Mouse (Mus musculus) MN1 (cell line): ENCODE measurements around the gene Cd320.
A peak's percentile ranks its signal among the peaks of the same experiment; 100 is the strongest.
"Not testable (repeated sequence)": the region's sequence is repeated elsewhere in the genome, so short reads cannot be mapped to it uniquely, and the experiment has no call there.

Source experiments
- DNase-seq: peaks from one replicate; pipeline ENCODE4 v3.0.0-alpha.2; 2016; ENCODE audit warnings: low spot score

Gene Cd320

DNA sequence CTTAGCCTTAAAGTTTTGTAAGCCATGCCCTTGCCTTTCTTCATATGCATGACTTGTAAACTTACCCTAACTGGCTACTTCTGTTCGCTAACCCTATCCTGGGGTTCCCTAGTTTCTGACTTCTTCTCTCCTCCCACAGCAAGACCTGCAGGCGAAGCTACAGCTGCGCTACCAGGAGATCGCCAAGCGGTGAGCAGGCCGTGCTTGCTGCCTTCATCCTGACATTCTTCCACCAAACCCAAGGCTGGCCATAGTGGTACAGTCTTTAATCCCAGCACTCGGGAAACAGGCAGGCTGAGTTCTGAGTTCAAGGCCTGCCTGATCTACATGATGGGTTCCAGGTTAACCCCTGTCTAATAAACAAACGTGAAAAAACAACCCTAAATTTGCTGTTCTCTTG, 17.4 kb upstream of the Cd320 start:
- no peak for DNase-seq

DNA sequence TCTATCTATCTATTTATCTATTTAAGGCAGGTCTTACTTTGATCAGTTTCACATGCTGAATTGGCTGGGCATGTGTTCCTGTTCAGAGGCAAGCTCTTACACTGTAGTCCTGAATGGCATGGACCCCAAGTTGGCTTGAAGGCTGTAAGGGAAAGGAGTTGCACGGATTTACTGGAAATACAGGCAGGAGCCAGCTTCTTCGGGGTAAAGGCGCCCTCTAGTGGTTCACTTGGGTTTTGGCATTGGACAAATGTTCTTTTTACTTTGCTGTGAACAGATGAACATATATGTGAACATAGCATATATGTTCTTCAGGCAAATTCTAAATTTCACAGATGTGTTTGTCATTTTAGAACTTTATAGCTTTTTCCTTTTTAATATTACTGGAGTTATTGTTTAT, 16.0 kb upstream of the Cd320 start:
- peak; percentile 87 for DNase-seq

DNA sequence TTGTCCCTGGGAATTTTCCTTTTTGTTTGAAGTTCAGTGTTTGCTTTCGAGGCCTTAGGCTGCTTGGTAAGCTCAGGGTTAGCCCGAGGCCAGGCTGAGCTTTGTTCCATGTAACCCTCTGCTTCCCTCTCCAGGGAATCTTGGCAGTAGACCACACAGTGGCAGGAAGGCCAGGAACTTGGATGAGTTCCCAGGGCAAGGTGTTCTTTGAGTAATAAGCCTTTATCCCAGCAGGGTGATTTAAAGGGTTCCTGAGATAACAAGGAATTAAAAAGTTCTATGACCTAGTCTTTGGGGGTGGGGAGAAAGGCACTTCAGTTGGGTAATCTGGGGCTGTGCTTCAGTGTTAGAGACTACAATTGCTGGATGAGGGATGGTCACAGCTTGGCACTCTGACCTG, 14.0 kb upstream of the Cd320 start:
- peak; percentile 58 for DNase-seq

DNA sequence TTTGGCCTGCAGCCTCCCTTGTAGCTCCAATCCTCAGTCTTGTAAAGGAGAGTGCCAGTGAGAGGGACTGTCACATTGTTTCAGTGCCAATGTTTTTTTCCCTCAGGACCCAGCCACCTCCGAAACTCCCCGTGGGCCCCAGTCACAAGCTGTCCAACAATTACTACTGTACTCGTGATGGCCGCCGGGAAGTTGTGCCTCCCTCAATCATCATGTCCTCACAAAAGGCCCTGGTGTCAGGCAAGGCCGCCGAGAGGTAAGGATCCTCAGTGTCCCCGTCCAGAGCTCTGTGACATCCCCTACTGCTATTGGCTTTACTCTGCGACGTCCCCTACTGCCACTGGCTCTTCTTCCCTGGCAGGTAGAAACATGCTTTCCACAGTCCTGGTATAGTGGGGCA, 13.3 kb upstream of the Cd320 start:
- DNase-seq = no peak

DNA sequence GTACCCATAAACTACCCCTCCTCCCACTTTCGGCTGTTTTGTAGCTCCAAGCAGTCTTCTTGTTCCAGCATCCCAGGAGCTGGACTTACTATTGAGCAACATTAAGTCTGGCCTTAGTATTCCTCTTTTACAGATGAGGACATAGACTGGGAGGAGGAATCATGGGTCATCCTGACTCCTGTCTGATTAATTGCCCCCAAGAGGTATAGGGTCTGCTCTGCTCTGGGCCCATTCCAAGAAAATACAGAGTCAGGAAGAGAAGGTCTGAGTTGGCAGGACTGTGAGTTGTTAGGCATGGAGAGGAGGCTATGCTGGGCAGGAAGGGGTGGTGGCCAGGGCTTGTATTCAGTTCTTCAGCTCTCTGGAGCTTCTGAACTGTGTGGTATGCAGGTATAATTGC, 1.3 kb downstream of the Cd320 start:
- DNase-seq = peak; percentile 64

DNA sequence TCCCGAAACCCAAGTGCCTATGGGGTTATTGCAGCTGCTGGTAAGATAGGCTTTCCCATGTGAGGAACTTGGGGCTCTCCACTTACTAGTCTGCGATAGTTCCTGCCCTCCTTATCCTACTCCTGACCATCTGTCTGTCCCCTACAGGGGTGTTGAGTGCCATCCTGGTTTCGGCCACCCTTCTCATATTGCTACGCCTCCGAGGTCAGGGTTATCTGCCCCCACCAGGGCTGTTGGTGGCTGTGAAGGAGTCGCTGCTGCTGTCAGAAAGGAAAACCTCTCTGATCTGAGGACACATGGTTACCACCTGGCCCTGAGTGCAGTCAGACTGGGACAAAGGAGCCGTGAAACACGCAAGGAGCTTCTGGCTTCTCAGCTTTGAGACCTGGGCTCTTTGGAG, 5.2 kb downstream of the Cd320 start:
- DNase-seq = no peak

DNA sequence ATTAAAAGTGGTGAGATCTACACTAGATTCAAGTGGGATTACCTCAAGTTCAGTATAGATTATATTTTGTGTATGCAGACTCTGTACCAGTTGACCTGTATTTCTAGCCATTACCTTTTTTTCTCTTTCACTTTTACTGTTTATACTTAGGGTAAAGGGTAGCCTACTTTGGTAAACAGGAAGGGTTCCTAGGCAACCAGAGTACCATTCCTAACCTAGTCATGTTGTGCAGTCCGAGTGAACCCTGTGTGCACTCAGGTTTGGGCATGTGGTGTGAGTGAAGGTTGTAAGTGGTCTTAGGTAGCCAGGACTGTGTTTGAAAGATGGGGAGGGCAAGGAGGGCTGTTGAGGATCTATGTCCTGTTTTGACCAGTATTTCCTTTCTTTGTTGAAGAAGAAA, 8.4 kb downstream of the Cd320 start:
- no peak for DNase-seq

DNA sequence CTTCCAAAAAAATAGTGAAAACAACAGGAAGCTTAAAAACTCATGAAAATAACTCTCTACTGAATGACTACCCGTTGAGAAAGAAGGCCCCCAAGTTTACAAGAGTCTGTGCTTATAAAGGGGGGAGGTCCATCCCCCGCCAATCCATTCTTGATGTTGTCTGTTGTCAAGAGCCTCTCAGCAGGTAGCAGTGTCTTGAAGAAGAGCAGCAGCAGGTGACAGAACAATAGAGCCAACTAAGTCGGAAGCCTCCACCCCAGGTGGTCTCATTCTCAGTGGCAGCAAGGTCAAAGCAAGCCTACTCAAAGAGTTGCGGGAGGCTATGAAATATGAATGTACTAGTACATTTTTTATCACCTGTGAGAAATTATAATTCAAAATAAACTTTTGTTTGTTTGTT, 14.9 kb downstream of the Cd320 start:
- no peak for DNase-seq

DNA sequence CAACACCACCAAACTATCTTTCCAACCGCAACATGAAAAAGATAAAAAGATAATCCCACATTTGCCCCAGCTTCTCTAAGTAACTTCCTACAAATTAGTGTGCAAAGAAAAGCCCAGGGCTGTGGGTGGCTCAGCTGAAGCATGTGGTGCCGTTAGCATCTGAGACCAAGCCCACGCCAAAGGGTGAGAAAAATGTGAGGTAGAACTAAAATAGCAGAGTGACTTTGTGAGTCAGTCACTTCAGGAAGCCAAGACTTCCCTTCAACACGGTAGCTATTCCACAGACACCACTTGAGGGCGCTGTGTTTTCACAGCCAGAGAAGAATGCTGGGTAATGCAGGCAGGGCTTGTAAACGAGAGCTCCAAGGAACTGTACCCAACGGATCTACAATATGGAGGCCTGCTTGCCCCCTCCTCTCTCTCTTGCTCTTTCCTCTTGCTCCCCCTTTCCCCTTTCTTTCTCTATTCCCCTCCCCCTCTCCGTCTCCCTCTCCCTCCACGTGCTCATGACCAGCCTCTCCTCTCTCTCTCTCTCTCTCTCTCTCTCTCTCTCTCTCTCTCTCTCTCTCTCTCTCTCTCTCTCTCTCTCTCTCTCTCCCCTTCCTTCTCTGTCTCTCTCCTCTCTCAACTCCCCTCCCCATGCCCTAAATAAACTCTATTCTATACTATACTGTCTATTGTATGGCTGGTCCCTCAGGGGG, 22.6 kb downstream of the Cd320 start:
- peak; percentile 45 for DNase-seq

DNA sequence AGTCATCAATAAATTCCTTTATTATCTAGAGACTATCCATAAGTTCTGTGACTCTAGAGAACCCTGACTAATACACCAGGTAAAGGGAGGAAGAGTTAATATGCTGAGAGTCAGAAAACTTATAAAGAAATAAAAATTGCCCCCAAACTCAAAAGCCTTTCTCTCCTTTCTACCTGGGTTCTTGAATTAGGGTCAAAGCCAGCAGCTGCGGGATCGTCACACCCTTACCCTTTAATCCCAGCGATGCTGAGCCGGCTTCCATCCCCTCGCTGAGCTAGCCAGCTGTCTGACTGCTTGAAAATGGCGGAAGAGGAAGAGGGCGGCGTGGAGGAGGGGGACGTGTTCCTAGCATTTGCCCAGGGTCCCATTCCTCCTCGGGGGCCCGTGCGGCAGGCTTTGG, 30.6 kb downstream of the Cd320 start, which contains the start of gene Gm7029:
Gene Gm7029, plus strand, starts transcription at position 301 of the 400 bp plus-strand sequence.
- DNase-seq = not testable (repeated sequence)

DNA sequence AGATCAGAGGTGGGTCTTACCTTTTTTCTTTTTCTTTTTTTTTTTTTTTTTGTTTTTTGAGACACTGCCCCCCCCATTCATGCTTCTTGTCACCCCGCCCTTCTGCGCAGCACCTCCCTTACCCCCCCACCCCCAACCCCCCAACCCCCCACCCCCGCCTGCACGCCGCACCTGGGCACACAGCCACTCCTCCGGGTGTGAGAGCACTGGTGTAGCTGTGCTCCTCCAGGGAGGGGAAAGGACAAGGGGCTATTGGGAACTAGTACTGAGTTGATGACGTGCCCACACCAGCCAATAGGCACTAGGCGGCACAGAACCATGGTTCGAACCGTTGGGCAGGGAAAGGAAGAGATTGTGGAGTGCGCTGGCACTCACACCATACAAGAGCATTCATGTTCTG, 31.5 kb downstream of the Cd320 start:
- no peak for DNase-seq

DNA sequence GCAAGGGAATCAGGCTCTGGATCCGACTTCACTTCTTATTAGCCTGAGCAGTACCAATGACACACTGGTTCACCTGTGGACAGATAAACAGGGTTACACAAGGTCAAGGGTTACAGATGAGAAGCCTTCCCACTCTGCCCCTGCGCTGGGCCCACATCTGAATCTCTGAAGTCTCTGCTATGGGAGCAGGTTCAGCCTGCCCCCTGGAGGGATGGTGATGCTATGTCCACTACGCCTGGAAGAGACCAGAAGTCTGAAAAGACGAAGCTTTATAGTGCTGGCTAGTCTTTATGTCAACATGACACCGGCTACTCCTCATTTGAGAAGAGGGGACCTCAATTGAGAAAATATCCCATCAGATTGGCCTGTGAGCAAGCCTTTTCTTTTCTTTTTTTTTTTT, 32.9 kb downstream of the Cd320 start:
- peak; percentile 34 for DNase-seq

DNA sequence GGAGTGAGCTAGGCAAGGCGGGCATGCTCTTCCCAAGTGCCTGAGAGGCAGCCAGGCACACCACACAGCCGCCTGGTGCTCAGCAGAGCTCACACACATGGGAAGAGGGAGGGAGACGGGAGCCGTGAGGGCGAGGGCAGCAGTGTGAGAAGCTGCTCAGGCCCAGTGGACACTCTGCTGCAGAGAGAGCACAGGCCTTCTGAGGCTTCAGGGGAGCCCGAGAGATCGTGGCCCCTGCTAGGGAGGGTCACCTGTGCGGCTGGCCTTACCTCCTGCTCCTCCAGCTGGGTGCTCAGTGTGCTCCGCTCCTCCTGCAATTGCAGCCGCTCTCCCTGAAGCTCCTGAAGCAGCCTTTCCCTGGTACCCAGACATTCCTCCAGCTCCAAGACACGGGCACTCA, 41.4 kb downstream of the Cd320 start:
- DNase-seq = not testable (repeated sequence)

DNA sequence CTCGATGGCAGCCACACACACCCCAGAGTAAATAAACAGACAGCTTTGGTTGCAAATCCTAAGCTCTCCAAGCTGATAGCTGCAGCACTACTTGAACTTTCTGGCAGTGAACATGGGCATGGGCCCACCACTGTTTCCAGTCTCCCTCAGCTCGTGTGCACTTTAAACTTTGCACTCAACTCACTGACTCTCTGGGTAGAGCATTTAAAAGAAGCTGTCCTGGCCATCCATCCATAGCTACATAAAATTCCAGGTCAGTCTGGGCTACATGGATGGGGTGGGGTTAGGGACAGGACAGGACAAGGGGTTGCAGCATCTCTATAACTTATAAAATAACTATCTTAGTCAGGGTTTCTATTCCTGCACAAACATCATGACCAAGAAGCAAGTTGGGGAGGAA, 44.9 kb downstream of the Cd320 start:
- DNase-seq = not testable (repeated sequence)

DNA sequence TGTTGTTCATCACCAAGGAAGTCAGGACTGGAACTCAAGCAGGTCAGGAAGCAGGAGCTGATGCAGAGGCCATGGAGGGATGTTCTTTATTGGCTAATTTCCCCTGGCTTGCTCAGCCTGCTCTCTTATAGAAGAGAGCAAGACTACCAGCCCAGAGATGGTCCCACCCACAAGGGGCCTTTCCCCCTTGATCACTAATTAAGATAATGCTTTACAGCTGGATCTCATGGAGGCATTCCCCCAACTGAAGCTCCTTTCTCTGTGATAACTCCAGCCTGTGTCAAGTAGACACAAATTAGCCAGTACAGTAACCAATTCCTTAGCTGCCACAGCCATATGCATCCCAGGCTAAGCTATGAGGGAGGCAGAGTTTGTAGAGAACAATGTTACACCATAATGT, 45.3 kb downstream of the Cd320 start:
- not testable (repeated sequence) for DNase-seq

DNA sequence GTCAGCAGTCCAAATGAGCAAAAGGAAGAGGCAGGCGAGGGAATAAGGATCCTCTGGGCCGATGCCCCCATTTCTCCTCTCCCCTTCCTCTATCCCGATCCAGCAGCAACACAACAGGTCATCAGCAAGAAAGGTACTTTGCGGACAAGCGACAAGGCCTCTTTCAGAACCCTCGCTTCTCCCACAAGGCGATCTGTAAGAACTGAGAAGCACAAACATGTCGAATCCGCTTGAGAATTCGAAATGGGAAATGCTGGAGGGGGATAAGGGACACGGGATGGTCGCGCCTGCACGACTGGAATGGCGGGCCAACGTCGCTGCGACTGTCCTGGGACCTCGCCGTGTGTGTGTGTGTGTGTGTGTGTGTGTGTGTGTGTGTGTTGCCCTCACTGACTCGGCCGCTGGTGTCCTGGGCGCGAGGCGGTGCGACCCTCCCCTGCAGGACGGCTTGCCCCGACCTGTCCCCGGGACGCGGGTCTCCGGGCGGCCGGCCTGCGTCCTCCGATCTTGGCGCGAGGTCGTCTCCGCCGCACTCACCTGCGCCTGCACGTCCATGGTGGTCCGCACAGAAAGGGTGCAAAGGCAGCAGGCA, 47.1 kb downstream of the Cd320 start:
- DNase-seq = not testable (repeated sequence)

DNA sequence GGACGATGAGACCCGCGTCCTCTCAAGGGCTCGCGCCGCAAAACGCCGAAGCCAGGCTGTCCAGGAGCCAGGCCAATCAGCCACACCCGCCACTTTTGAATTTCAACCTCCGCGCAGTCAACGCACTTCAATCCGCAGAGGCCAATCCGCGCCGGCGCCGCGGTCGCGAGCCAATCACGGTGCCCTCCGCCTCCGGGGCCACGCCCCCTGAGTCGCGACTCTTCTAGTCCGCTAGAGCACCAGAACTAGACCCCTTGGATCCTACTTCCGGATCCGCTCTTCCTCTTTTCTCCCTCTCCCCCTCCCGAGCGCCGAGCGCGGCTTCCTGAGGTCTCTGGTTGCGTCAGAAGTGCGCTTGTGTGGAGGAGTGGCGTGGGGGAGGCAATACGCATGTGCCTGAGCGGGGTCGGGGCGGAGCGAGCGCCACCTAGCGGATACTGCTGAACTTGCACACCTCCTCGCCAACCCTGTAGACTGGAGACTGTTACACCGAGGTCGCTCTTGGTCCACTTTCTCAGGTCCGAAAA, 47.7 kb downstream of the Cd320 start, which contains the start of gene Kifc1:
Gene Kifc1, minus strand, starts transcription at position 129 of the 527 bp plus-strand sequence.
- peak; percentile 100 for DNase-seq

DNA sequence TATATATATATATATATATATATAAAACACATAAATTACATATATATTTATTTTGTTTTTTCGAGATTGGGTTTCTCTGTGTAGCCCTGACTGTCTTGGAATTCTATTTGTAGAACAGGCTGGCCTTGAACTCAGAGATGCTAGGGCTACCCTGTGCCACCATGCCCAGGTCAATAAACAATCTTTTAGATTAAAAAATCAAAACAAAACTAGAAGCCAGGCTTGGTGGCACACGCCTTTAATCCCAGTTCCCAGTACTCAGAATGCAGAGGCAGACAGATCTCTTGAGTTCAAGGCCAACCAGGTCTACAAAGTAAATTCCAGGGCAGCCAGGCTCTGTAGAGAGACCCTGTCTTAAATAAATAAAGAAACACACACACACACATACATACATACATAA, 48.5 kb downstream of the Cd320 start:
- DNase-seq = no peak

DNA sequence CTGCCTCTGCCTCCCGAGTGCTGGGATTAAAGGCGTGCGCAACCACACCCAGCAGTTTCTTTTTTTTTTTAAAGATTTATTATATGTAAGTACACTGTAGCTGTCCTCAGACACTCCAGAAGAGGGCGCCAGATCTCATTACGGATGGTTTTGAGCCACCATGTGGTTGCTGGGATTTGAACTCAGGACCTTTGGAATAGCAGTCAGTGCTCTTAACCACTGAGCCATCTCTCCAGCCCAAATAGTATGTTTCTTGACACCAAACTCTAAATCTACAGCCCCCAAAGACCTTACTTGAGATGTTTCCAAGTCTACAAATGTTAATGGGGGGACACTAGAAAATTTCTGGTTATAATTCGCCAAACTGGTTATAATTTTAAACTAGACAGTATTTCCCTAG, 49.0 kb downstream of the Cd320 start:
- DNase-seq = not testable (repeated sequence)

DNA sequence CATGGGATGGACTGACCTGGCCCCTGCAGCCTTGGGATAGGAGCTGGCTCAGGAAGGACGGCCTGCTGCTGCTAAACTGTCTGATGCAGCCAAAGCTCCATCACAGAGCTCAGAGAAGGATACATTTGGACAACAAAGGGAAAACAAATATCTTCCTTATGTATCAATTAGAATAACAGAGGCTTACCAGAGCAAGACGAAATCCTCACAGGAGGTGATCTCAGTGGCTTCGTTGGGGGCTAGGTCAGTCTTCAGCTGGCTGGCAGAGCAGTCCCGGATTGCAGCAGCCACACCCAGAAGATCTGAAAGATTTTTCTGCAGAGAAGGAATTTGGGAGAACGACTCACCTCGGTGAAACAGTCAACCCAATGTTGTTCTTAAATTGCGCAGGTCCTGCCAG, 49.5 kb downstream of the Cd320 start:
- DNase-seq = no peak

DNA sequence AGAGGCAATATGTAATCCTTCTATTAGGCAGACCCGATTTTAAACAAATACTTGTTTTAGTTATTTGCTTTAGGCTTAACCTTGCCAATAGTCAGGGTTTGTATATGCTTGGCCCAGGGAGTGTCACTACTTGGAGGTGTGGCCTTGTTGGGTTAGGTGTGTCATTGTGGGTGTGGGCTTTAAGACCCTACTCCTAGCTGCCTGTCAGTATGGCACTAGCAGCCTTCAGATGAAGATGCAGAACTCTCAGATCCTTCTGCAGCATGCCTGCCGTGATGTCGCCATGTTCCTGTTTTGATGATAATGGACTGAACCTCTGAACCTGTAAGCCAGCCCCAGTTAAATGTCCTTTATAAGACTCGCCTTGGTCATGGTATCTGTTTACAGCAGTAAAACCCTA, 50.1 kb downstream of the Cd320 start:
- DNase-seq = not testable (repeated sequence)

DNA sequence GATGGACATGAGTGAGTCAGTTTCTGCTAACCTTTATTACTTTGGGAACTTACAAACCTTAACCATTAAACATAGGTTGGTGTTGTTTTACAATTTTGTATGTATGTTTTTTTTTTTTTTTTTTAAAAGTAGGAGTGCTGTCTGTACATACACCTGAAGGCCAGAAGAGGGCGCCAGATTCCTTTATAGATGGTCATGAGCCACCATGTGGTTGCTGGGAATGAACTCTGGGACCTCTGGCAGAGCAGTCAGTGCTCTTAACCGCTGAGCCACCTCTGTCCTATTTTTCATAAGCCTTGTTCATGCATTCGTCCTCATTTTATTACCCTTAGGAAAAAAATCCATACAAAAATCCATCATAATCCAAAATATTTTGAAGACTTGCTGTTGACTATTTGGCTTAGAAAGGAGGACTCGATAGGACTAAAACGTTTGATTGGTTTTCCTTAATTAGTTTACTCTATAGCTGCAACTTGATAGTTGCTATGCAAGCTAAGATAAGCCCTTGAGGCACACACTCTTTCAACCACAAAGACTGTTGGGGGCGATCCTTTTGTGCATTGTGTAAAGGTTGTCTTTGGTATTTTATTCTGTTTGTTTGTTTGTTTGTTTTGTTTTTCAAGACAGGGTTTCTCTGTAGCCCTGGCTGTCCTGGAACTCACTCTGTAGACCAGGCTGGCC, 54.4 kb downstream of the Cd320 start:
- DNase-seq = peak; percentile 81

DNA sequence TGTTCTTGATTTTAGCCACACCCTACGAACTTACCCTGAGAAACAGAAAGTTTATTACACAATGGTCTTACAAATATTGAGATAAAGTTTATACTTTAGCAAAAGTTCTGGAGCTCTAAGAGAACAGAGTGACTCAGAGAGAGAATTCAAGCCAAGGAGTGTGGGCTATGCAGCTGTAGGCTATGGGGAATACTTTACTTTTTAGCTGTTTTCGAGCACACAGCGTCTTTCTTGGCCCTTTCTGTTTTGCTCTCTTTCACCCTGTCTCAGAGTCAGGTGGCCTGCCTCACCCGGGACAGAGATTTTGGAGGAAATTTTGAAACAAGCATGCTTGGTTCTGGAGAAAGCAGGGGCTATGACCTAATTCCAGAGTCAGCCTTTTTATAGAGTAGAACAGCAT, 55.3 kb downstream of the Cd320 start:
- not testable (repeated sequence) for DNase-seq
